Mouse (Mus musculus) urinary bladder, postnatal 36 days (tissue): Measurements from ENCODE around the gene Dnah6.

Experiments used
- DNase-seq, 2 experiments: peaks; one replicate each; pipeline ENCODE4 v3.0.0; 2022; ENCODE audit warnings: low spot score in 2 of 2, mixed read lengths in 1 of 2

Dnah6 gene

GRCm38 (mm10) chr6:73221189-73221957, at the start of gene Dnah6:
TSS of gene Dnah6 (minus strand) at chr6:73221651.
- peak; percentile 81 to 84 for DNase-seq

- no peak for DNase-seq
Measured at GRCm38 (mm10) chr6:73269374-73269773, 47.9 kb upstream of the Dnah6 start.

GRCm38 (mm10) chr6:73267738-73268311, 46.4 kb upstream of the Dnah6 start:
- DNase-seq, result no peak

- DNase-seq, result no peak
Measured at GRCm38 (mm10) chr6:73264801-73265200, 43.4 kb upstream of the Dnah6 start.

GRCm38 (mm10) chr6:73260110-73260509, 38.7 kb upstream of the Dnah6 start:
- DNase-seq, result no peak

- no peak for DNase-seq
Measured at GRCm38 (mm10) chr6:73257068-73257467, 35.6 kb upstream of the Dnah6 start.

- DNase-seq, result no peak
Measured at GRCm38 (mm10) chr6:73254307-73255228, 33.1 kb upstream of the Dnah6 start.

GRCm38 (mm10) chr6:73253584-73253983, 32.1 kb upstream of the Dnah6 start:
- no peak for DNase-seq

- DNase-seq, result no peak
Measured at GRCm38 (mm10) chr6:73253006-73253405, 31.6 kb upstream of the Dnah6 start.

- no peak for DNase-seq
Measured at GRCm38 (mm10) chr6:73252396-73252795, 30.9 kb upstream of the Dnah6 start.

GRCm38 (mm10) chr6:73251336-73251735, 29.9 kb upstream of the Dnah6 start:
- DNase-seq, result no peak

GRCm38 (mm10) chr6:73249851-73250250, 28.4 kb upstream of the Dnah6 start:
- DNase-seq, result no peak

- DNase-seq, result no peak
Measured at GRCm38 (mm10) chr6:73249049-73249422, 27.6 kb upstream of the Dnah6 start.

- DNase-seq, result peak; percentile 82 to 86
Measured at GRCm38 (mm10) chr6:73248237-73249048, 27.0 kb upstream of the Dnah6 start, which contains the start of gene Suclg1. TSS of gene Suclg1 (plus strand) at chr6:73248382.

- DNase-seq, result no peak
Measured at GRCm38 (mm10) chr6:73247452-73247851, 26.0 kb upstream of the Dnah6 start.

- DNase-seq, result no peak
Measured at GRCm38 (mm10) chr6:73246821-73247220, 25.4 kb upstream of the Dnah6 start.

- no peak for DNase-seq
Measured at GRCm38 (mm10) chr6:73235650-73236049, 14.2 kb upstream of the Dnah6 start.

GRCm38 (mm10) chr6:73234302-73234900, 12.9 kb upstream of the Dnah6 start:
- DNase-seq, result no peak

- no peak for DNase-seq
Measured at GRCm38 (mm10) chr6:73233202-73233726, 11.8 kb upstream of the Dnah6 start.

- no peak for DNase-seq
Measured at GRCm38 (mm10) chr6:73232152-73232584, 10.7 kb upstream of the Dnah6 start.

GRCm38 (mm10) chr6:73228881-73229280, 7.4 kb upstream of the Dnah6 start:
- no peak for DNase-seq
